Mouse (Mus musculus) liver, postnatal 0 days (tissue): ENCODE measurements around the gene Olfr215.
"Not testable (repeated sequence)": the region's sequence is repeated elsewhere in the genome, so short reads cannot be mapped to it uniquely, and the experiment has no call there.

ENCODE experiments used
- CTCF ChIP-seq: sonication (generic); IDR thresholded peaks from 2 replicates; pipeline ENCODE4 v1.5.1; 2016; ENCODE audit warnings: antibody characterized with exemption, low read depth
- EP300 ChIP-seq: IDR thresholded peaks from 2 replicates; pipeline ENCODE4 v1.6.1; 2016; ENCODE audit warnings: antibody characterized with exemption, low read depth, mild to moderate bottlenecking

GRCm38 (mm10) chr6:116550841-116551240 lies 33.2 kb downstream of the Olfr215 start, which contains the start of gene Gm5580:
- TF ChIP-seq CTCF, EP300: not testable (repeated sequence)
